Mouse (Mus musculus) cerebellum, adult 11-12 months (tissue): ENCODE measurements around the gene Tuba3a.

Source experiments
- DNase-seq: peaks from one replicate; pipeline ENCODE4 v3.0.0; 2022

The Tuba3a gene

DNA sequence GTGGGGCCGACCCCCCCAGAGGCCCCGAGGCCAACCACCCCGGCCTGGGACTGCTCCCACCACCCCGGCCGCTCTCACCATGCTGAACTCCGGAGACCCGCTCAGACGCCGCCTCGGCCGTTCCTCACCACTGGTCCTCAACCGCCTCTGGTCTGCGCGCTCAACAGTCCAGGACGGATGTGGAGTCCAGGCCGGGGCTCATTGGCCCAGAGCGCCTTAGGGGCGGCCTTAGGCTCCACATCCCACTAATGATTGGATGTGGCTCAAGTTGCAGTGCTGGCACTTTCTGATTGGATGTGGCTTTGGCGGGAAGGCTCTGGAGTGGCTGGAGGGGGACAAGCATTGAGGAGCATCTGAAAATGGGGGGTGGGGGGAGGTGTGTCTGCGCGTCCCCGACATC lies at the start of gene Tuba3a:
Gene Tuba3a (minus strand): TSS at position 153 of the 400 bp plus-strand sequence.
- DNase-seq: no peak

DNA sequence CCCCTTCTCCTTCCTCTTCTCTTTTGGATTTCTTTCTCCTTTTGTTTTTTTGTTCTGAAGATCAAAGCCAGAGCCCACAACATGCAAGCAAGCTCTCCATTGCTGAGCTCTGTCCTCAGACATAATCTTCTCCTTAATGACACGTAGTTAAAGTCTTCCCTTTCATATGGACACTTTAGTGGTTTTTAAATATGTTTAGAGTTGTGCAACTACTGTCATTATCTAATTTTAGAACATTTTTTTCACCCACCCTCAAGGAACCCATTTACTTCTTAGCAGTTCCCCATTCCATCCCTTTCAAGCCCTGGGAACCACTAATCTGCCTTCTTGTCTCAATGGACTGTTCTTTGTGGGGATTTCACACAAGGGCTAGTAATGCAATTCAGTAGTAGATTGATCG lies 48.5 kb upstream of the Tuba3a start:
- no peak for DNase-seq

DNA sequence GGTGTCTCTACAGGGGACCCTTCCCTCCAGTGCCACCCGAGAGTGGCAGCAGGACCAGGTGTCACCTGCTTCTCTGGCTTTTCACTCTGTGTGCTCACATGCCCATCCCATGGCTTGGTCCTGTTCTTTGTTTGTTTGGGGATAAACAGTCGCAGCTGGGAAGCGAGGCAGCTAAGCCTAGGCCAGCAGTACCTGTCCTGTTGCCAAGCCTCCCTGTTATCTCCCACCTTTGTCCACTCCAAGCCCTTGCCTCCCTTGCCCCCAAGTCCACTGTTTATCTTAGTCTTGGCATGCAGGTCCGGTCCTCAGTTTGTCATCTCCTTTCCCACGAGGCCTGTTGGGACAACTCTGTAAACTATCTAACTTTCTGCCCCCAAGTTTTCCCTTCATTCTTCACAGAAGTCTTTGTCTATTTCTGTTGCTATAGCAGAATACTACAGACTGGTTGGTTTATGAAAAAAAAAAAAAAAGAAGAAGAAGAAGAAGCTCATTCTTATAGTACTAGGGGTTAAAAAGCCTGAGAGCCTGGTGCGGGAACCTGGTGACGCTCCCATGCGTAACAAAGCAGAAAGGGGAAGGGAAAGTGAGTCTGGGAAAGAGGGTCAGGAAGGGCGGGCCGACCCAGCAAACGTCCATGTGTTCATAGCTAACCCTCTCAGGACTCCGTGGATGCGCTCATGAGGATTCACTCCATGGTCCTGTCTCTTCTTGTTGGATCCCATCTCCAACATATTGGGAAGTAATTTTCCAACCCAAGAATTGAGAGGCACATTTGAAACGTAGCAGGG lies 47.5 kb upstream of the Tuba3a start:
- no peak for DNase-seq

DNA sequence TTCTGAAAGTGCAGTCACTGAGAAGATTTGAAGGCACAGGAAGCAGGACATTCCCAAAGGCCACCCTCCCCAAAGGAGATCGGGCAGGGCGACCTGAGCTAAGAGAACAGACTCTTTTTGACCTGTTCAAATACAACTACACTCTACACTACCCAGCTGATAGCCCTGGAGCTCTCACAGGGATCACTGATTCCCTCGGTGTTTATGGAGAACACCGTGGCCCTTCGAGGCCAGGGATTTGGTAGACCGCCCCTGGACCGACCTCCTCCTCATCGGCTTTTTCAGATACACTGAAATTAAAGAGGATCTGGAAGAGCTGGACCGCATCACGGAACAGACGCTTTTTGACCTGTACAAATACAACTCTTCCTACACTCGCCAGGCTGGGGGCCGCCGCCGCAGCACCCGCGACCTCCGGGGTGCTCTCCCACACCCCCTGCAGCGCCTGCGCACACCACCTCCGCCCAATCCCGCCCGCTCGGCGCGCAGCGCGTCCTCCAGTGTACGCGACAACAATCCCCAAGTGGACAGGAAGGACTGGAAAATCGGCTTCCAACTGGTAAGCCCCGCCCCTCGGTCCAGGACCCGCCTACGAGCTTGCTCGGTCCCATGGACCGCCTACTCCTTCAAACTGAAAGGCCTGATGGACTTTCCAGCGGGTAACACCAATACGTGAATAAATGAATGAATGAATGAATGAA lies 44.9 kb upstream of the Tuba3a start:
- peak; percentile 36 for DNase-seq

DNA sequence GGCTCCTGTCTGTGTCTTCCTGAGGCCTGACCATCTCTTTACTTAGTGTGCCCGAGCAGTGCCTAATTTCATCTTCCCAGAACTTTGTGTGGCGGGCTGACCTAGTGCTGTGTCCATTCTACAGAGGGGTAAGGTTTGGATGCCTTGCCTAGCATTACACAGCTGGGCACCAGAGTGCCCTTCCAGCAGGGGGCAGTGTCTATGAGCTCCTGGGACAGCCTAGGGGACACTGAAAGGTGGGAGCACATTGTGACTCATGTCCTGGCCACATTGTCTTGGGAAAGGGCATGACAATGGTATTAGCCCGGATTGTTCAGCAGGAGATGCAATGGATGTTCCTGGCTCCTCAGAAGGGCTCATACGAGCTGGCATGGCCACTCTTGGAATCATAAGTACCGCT lies 42.4 kb upstream of the Tuba3a start:
- no peak for DNase-seq

DNA sequence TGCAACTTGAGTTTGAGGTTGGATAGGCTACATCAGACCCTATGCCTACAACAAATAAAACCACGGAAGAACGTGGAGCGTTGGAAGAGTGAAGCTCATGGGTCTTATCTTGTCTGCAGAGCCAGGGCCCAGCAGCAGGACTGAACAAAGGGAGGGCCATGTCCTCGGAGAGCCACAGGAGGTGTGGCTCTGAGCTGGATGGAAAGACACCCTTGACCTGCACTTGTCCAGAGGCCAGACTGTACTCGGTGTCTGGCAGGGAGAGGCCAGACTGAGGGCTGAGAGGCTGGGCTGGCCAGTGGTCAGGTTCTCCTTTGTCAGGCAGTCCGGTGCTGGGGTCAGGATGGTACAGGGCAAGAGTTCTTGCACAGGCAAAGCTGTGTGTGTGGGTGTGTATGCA lies 39.5 kb upstream of the Tuba3a start:
- no peak for DNase-seq

DNA sequence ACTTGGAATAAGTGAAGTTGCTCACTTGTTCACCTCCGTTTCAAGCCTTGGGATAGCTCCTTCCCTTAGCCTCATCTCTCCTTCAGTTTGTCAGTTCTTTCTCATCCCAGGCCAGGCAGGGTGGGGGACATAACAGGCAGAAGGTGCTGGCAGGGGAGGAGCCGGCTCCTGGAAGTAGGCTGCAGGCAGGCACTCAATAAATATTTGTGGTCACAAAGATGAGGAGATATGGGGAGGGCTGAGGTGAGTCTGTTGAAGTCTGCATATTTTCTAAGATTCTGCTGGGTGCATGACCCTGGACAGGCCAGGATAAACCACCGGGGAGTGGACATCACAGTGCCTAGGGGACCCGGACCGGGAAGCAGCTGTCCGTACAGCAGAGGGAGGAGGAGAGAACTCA lies 37.7 kb upstream of the Tuba3a start:
- no peak for DNase-seq

DNA sequence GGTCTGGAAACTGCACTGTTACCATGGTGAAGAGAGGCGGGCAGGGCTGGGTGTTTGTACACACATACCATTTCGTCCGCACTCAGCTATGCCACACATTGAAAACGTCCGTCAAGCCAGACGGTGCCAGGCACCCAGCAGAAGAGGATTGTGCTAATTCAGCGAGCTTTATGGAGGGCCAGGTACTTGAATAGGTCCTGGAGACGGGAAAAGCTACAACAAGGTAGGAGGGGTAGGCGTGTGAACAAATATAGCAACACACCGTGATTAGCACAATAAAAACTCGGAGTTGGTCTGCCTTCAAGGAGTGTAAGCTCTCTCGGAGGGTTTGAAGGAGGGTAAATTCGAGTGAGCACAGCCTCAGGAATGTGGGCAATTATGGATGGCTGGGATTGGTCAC lies 37.0 kb upstream of the Tuba3a start:
- no peak for DNase-seq

DNA sequence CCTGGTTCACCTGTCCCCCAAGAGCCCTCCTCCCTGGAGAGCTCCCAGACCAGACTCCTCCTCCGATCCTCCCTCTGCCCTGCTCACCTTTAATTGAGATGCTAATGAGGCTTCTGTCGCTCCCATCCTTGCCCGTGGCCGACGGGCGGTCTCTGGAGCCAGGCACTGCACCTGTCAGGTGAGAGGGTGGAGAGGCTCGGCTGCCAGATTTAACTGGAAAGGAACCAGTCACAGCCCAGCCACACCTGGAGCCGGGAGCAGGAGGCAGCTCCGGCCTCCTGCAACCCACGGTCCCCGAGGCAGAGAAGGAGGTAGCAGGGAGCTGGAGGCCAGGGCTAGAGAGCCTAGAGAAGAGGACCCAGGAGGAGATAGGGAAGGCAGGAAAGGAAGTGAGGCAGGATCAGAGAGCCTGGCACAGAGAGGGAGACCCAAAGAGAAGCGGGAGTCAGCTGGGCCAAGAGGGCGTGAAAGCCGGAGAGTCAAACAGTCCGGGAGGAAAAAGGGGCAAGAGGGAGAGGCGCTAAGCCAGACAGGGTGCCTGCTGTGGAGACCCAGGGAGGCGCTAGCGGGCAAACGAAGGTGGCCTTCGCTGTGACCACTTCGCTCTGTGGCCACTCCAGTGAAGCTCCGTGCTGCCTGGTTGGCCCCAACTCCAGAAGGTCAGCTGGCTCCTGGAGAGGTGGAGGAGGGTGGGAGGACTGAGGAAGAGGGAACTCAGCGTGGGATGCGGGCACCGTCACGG lies 35.4 kb upstream of the Tuba3a start:
- no peak for DNase-seq

DNA sequence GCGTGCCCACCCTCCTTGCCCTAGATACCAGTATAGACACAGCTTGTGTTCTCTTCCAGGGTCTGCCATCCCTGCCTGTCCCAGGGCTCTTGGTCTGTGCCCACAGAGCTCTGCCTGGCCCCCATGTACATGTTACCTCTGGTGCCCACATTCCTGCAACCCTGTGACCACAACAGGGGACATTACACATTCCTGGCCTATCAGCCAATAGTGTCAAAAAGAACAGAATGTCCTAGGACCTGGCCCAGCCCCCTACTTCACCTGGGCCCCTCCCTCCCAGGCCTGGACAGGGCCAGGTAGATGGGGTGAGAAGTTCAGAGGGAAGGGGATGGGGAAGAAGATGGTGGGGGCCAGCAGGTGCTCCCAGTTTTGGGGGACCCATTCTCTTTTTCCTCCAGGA lies 34.5 kb upstream of the Tuba3a start, which contains the start of gene Scnn1a:
Gene Scnn1a (plus strand): TSS at position 337 of the 400 bp plus-strand sequence.
- DNase-seq: no peak

DNA sequence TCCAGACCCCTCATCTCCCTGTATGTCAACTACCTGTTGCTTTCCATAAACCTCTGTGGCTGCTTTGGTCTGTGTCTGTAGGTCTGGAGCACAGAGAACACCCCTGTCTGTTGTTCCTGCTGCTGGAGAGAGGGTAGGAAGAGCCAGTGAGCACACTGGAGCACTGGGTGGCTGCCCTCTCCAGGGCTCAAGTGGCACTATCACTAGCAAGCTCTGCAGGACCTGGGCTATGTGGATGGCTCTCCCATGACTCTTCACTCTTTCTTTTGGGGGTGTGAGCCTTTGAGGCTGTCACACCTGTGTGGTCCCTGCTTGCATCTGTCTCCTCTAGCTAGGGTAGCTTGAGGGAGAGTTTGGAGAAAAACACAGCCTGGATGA lies 34.1 kb upstream of the Tuba3a start:
- DNase-seq: no peak

DNA sequence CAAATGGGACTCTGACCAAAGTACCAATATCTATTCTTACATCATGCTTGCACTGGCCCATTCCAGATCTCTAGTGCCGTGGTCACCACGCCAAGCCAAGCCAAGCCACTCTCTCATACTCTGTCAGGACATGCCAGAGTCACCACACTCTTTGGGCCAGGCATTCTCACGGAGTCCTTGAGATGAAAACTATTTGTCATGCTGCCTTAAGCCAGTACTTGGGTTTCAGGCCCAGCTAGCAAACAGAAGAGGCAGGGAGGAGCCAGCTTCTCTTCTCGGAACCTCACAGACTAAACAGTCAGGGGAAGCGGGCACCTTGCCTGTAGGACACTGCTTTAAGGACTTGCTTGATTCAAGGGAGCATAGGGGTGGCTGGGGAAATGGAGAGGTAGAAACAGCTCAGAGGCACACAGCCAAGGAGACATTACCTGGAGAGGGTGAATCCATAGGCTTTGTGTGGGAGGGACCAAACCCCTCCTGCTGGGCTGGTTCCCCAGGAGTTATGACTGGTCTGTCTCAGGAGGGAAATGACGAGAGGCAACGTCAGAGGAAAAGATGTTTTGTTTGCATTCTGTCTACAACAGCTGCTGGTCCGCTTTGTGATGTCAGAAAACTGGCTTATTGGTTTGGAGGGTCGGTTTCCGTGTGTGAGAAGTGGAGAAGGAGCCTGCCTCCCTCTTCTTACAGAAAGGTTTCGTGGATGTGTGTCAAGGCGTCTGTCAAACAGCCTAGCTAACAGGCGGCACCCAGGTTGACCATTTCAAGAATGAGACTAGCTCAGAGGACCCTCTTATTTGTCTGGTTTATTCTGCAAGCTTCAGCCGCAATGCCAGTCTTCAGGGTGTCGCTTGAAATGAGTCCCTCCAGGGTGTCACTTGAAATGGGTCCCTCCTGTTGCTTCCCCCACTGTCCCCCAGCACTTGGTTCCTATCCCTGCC lies 33.4 kb upstream of the Tuba3a start:
- no peak for DNase-seq

DNA sequence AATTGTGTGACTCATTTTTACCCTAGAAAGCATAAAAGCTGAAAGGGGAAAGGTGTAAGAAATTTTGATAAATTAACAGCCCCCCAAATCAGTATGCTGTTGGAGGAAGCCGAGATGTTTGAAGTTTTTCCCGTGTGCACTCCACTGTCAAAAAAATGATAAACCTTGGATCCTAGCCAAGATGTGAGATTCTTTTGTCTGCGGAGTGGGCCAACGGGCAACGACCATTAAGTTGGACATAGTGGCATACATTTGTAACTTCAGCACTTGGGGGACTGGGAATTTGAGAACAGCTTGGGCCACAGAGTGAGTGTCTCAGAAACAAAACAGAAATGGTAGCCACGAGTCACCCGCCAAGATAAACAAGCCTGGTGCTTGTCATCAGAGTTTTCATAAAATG lies 31.2 kb upstream of the Tuba3a start:
- no peak for DNase-seq

DNA sequence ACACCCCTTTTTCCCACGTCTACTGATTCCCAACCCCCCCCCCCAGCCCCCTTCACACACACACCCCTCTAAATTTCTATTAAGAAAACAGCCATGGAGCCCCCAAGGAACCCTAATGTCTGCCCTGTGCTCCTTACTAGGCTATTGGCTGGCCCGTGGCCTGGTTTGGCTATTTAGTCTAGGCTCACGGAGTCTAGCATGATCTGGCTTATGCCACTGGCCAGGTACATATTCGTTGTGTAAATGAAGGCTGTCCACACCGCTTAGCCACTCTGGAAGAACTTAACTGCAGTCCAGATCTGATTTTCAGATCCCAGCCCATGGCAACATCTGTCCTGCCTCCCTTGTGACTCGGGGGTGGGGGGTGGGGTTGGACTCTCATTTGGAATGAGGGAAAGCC lies 28.9 kb upstream of the Tuba3a start:
- no peak for DNase-seq

DNA sequence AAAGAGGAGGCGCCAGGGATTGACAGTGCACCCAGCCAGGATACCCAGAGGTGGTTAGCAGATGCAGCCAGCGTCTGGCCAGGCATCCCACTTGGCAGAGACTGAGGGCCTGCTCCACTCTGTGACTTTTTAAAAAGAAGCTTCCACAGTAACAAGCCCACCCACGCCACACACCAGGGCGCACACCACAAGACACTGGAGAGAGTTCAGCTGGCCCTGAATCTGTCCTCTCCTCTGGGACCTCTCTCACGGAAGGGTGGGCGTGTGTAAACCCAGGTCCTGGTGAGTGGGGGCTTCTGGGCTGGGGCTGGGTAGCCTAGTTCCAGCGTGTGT lies 28.4 kb upstream of the Tuba3a start:
- no peak for DNase-seq

DNA sequence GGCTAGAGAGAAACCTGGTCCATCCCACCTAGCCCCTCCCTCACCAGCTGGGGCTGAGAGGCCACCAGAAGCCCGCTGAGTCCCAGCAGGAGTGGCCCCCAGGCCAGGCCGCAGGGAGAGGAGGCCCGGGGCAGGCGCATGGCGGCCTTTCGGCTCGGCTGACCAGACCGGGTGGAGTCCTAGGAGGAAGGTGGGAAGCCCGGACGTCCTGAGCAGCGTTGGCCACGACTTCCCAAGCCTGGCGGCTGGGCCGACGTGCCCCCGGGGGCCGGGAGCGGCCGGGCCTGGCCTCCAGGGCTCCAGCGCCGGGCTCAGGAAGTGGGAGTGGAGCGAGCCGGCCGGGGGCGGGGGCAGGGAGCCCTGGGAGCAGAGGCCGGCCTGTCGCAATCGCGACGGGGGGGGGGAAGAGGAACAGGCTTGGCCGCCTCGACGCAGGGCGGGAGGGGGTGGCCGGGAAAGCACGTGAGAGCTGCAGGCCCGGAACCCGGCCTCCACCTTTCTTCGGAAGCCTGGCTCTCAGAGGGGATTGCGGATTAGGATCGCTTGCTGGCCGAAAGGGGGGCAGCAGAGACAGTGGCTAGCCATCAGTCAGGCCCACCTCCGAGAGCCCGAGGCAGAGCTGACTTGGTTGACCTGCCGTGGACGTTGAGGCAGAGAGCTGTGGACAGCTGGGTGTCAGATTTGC lies 27.8 kb upstream of the Tuba3a start, which contains the start of gene Ltbr:
Gene Ltbr (minus strand): TSS at position 340 of the 685 bp plus-strand sequence.
- peak; percentile 24 for DNase-seq

DNA sequence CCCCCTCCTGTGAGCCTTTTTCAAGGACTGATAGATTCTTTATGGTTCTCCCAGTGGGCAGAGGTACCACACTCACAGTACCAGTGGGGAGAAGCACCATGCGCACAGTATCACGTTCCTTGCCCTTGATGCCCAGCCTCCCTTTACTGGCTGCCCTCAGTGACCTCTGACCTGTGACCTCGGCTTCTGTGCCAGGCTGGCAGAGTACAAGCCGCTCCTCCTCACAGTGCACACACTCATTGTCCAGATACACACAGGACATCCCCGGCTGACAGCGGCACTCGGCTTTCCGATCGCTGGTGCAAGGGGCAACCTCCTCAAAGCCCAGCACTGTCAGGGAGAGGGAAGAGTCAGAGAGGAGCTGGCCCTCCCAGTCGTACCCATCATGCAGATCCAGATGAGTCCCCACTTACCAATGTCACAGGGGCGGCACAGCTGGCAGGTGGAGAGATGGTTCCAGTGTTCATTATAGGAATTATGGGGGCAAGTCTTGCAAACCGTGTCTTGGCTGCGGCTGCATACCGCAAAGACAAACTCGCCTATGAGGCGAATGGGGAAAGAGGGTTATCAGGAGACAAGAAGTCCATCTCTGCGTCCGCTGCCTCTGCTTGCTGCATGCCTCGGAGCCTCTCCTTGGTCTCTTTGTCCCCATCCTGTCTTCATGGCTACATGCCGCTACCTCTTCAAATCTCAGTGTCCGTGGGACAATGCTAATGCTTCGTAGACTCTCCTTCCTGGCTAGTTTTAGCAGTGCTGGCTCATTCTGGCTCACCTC lies 26.9 kb upstream of the Tuba3a start:
- DNase-seq: no peak

DNA sequence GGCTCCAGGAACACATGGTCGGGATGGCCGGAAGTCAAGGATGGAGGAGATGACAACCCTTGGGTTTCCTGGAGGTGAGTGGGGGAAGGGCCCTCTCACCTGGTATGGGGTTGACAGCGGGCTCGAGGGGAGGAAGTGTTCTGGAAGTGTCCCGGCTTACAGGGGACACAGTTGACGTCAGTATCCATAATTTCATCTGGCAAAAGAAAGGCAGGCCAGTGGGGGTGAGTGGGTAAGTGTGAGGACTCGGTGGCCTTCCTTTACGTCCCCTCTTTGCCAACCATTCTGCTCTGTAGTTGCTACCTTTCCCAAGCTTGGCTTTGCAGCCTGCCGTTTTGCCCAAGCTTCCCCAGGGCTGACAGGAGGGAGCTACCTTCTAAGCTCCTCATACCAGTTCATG lies 26.3 kb upstream of the Tuba3a start:
- DNase-seq: no peak

DNA sequence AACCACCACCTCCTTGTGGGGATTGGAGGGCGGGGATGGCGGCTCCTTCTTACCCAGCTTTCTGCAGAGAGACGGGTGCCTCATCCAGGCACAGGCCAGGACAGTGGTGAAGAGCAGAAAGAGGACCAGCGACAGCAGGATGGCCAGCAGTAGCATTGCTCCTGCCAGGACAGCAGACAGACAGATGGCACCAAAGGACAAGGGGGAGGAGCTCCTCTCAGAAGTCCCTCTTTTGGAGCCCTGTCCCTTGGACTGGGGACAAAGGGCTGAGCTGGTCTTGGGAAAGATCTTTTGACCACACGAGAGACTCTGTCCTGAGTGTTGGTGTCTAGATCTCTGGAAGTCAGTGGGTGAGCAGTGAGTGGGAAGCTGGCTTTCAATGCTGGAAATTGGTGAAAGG lies 23.6 kb upstream of the Tuba3a start:
- no peak for DNase-seq

DNA sequence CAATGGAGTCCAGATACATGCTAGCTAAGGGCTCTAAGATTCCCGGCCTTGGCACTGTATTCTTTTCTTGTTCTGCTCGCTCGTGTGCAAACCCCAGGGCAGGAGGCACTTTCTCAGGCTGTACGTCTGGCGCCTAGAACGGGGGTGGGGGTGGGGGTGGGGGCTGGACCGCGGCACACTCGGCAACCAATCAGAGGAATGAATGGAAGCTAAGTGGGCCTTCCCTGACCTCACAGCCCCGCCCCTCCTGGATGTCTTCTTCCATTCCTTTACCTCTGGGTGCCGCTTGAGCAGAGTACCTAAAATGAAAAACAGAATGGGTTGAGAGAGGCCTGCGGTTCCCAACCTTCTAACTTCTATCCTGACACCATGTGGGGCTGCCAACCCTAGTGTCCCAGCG lies 23.1 kb upstream of the Tuba3a start:
- no peak for DNase-seq

DNA sequence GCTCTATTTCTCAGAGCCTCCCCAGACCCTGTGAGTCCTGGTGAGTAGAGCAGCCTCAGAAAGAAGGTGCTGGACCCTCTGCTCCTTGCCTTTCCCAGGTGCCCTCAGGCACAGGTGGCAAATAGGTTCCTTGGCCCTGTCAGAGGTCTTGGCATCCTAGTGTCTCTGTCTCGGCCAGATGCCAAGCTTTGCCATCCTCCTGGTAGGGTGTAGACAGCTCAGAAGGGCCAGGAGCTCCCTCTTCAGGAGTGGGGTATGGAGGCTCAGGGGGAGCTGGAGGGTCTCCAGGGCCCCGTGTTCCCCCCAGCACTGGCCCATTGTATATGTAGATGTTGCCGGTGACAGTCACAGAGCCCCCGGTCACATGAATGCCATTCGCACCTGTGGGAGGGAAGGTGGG lies 21.2 kb upstream of the Tuba3a start:
- DNase-seq: no peak
